Mouse (Mus musculus): Measurements from ENCODE around the gene Mslnl.

DNA sequence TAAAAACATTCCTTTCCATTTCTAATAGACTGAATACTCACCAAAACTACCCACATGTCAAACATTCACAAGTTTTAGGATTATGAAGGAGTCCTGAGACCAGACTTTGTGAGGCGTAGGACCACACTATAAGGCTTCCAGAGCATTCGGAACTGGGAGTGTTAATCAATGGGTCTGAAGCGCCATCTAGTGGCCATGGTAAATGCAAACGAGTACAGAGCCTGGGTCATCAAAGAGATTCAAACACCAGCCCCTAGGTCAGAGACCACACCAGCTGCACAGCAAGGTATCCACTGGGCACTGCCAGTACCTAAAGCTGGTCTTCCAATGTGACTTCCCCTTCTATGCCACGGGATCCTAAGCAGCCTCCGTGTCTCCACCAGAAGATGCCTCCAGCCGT, 37.4 kb upstream of the Mslnl start:
- no peak for TF ChIP-seq CTCF (IDR thresholded peaks at IDR 0.05; ENCODE audit: borderline replicate concordance, insufficient read depth, low read length)
- TF ChIP-seq POLR2A (IDR thresholded peaks at IDR 0.05; ENCODE audit: low read depth, low read length) = no peak
